Mouse (Mus musculus) midbrain, embryonic 14.5 days (tissue): ENCODE measurements around the gene Rad9b. TPM values are rescaled to one million over a fixed set of nuclear protein-coding genes. Genes with fewer than 3 reads are reported as not detected.

Experiments used
- ATAC-seq: fragments of 200-750 bp; cut with Nextera tagmentation; 2 replicates; pipeline ENCODE4 v1.8.0; 2017; ENCODE audit warnings: moderate number of reproducible peaks, moderate library complexity; ENCODE audit not compliant: low FRiP score, low TSS enrichment
- DNase-seq: peaks from one replicate; pipeline ENCODE4 v3.0.0-alpha.2; 2015
- H3K27ac ChIP-seq: fragments of 300-500 bp; sonication (generic); replicated peaks from 2 replicates; pipeline ENCODE4 v1.5.1; 2014; ENCODE audit warnings: mild to moderate bottlenecking, low read depth, low read length, moderate library complexity
- H3K27me3 ChIP-seq: fragments of 300-500 bp; sonication (generic); 2 replicates; pipeline ENCODE4 v1.6.1; 2014; ENCODE audit warnings: low read length, control low read depth, mixed read lengths; ENCODE audit not compliant: control insufficient read depth, insufficient read depth
- H3K36me3 ChIP-seq: fragments of 300-500 bp; sonication (generic); 2 replicates; pipeline ENCODE4 v1.6.1; 2014; ENCODE audit warnings: low read length, control low read depth; ENCODE audit not compliant: control insufficient read depth, insufficient read depth
- H3K4me1 ChIP-seq: fragments of 300-500 bp; sonication (generic); 2 replicates; pipeline ENCODE4 v1.6.1; 2014; ENCODE audit warnings: mild to moderate bottlenecking, antibody characterized with exemption, low read length, control low read depth; ENCODE audit not compliant: control insufficient read depth, insufficient read depth
- H3K4me2 ChIP-seq: fragments of 300-500 bp; sonication (generic); 2 replicates; pipeline ENCODE4 v1.6.1; 2014; ENCODE audit warnings: mild to moderate bottlenecking, low read length, moderate library complexity
- H3K4me3 ChIP-seq: fragments of 300-500 bp; sonication (generic); replicated peaks from 2 replicates; pipeline ENCODE4 v1.5.1; 2014; ENCODE audit warnings: low read depth, low read length
- H3K9ac ChIP-seq: fragments of 300-500 bp; sonication (generic); replicated peaks from 2 replicates; pipeline ENCODE4 v1.6.1; 2014; ENCODE audit warnings: mild to moderate bottlenecking, low read length, moderate library complexity
- H3K9me3 ChIP-seq: fragments of 300-500 bp; sonication (generic); 2 replicates; pipeline ENCODE4 v1.6.1; 2016; ENCODE audit warnings: low read length, control low read depth, mixed read lengths; ENCODE audit not compliant: control insufficient read depth
- WGBS: fragments of 180-500 bp; shearing (Covaris S2); extraction: QIAGEN DNeasy Blood & Tissue Kit; methylation state at CpG from one replicate; pipeline ENCODE4 v1.1.7; 2014; 5-methylcytosine and 5-hydroxymethylcytosine counted together
- polyA plus RNA-seq: library from polyadenylated mRNA; unstranded; fragments of >200 nt; fragmentation: Nextera tagmentation; extraction: Ambion mirVana; gene quantifications from 2 replicates; pipeline ENCODE4 v1.2.1, GENCODE M21; 2014

Gene Rad9b
- 18.5 and 27.1 TPM in 2 replicates for polyA plus RNA-seq

DNA sequence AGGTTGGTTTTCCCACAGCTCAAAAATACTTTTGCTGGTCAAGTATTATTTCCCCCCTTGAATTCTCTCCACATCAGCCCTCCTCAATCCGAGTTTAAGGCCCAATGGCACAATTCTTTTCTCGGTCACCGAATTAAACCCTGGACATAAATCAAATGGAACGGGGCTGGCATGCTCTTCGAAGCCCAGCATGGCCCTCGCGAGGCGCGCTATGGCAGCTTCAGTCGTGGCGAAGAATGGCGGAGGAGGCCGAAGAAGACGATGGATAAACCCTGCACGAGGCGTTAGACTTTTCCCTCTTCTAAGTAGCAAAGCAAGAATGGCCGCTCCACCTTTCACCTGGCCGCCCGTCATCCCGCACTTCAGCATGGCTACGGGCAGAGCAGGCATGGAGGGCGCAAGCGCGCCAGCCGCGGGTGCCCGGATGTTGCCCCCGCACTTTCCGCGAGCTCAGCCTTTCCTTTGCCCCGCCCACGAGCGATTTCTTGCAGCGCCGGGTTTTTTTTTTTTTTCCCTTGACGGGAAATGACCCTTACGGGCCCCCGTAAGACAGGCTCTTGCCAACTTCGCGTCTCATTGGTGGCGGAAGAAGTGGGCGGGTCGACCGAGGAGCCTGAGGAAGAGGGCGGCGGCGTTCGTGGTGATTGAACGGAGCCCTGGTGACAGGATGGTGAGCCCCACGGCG, at the start of gene Rad9b, which contains the start of gene Vps29:
Rad9b (minus strand) TSS at position 427 of the 685 bp plus-strand sequence.
Vps29 (plus strand) TSS at position 563 of the 685 bp plus-strand sequence.
- WGBS, result 2% methylated on average over 51 of the region's 51 CpGs
- Histone ChIP-seq H3K36me3 (peaks cover 7% of the 10 kb centered on the region; the same call in 1 of the 2 replicates), H3K27me3 (no peaks in the 10 kb centered on the region), H3K4me1 (peaks cover 7% of the 10 kb centered on the region), H3K4me3 (peak within 1 kb of the TSS; percentile 67), H3K4me2 (peak within 1 kb of the TSS; percentile 77), H3K9ac (peak within 1 kb of the TSS; percentile 74), H3K27ac (peak within 1 kb of the TSS; percentile 83), H3K9me3 (no peaks in the 10 kb centered on the region)
- ATAC-seq, result peak; percentile 94
- peak; percentile 100 for DNase-seq

DNA sequence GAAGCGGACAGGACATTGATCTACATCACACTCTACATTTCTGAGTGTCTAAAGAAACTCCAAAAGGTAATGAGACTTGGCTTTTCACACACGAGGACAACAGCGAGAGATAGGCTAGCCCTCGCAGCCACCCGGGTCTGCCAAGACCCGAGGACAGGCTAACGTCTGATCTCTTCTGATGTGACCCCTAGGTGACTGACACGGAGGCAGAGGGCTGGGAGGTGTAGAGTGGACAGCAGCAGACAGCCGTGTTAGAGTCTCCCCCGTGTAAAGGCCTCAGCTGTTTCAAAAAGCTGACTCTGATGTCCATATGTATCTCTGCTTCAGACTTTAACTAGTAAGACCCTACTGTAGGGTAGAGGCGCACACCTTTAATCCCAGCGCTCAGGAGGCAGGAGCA, 49.3 kb upstream of the Rad9b start:
- H3K27ac ChIP-seq, result no peak overlapping the region
- no peak overlapping the region for H3K9ac ChIP-seq
- no peaks in the 10 kb centered on the region for H3K4me1 ChIP-seq
- no peaks in the 10 kb centered on the region for H3K9me3 ChIP-seq
- no peak for DNase-seq
- no peak for ATAC-seq
- no peak overlapping the region for H3K4me3 ChIP-seq
- WGBS, result 97% methylated on average over 12 of the region's 12 CpGs
- peaks cover 86% of the 10 kb centered on the region for H3K36me3 ChIP-seq
- H3K27me3 ChIP-seq, result no peaks in the 10 kb centered on the region
- H3K4me2 ChIP-seq, result no peak overlapping the region

DNA sequence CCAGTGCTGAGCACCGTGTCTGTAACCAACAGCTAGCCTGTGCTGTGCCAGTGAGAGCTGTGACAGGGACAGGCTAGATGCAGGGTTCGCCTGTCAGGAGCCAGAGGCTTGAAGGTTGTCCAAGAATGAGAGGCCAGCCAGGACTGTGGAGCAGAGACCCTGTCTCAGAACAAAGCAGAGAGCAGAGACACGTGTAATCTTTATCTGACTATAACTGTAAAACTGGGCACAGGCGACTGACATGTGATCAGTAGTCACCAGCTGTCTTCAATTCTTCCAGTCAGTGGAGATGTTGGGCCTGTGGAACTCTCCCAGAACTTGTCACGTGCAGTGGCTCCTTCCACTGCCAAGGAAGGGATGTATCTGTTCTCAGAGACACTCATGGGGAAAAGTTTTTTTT, 48.7 kb upstream of the Rad9b start:
- Histone ChIP-seq H3K36me3 (peaks cover 90% of the 10 kb centered on the region), H3K27ac (no peak overlapping the region), H3K9me3 (no peaks in the 10 kb centered on the region), H3K4me1 (no peaks in the 10 kb centered on the region), H3K4me2 (no peak overlapping the region), H3K4me3 (no peak overlapping the region), H3K9ac (no peak overlapping the region), H3K27me3 (no peaks in the 10 kb centered on the region)
- DNase-seq (no peak), ATAC-seq (no peak)
- 92% methylated on average over 5 of the region's 5 CpGs for WGBS

DNA sequence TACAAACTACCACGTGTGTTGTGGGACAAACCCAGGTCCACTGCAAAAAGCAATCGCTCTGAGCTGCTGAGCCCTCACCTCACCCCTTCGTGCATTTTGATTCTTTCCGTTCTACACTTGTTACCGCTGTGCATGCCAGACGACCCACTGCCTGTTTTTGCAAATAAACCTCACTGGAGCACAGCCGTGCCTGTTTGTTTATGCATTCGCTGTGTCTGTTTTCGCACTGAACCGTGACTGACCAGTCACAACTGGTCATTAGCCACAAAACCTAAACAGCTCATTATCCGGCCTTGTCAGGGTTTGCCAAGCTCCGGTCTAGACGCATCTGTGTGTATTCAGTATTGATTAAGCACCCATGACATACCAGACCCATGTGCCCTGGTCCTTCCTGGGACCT, 48.1 kb upstream of the Rad9b start:
- 82% methylated on average over 13 of the region's 13 CpGs for WGBS
- H3K9ac ChIP-seq, result no peak overlapping the region
- H3K27me3 ChIP-seq, result no peaks in the 10 kb centered on the region
- H3K27ac ChIP-seq, result no peak overlapping the region
- ATAC-seq (no peak), DNase-seq (no peak)
- H3K4me1 ChIP-seq, result no peaks in the 10 kb centered on the region
- peaks cover 92% of the 10 kb centered on the region for H3K36me3 ChIP-seq
- no peak overlapping the region for H3K4me2 ChIP-seq
- H3K9me3 ChIP-seq, result no peaks in the 10 kb centered on the region
- H3K4me3 ChIP-seq, result no peak overlapping the region

DNA sequence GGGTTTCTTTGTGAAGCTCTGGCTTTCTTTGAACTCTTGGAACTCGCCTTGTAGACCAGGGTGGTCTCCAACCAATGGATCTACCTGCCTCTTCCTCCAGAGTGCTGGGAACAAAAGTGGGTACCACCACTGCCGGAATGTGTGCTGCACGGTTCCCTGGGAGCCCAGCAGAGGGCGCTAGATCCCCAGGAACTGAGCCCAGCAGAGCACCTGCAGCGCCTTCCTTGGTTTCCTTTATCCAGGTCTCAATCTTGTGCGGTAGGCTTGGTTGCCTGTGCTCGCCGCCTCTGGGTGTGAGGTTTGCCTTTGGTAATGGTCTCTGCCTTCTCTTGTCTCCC, 47.2 kb upstream of the Rad9b start:
- Histone ChIP-seq H3K9me3 (no peaks in the 10 kb centered on the region), H3K9ac (no peak overlapping the region), H3K27ac (no peak overlapping the region), H3K4me3 (no peak overlapping the region), H3K4me1 (no peaks in the 10 kb centered on the region), H3K36me3 (peaks cover 91% of the 10 kb centered on the region), H3K27me3 (no peaks in the 10 kb centered on the region), H3K4me2 (no peak overlapping the region)
- no peak for ATAC-seq
- WGBS, result 15% methylated on average over 8 of the region's 8 CpGs
- DNase-seq, result peak; percentile 79

DNA sequence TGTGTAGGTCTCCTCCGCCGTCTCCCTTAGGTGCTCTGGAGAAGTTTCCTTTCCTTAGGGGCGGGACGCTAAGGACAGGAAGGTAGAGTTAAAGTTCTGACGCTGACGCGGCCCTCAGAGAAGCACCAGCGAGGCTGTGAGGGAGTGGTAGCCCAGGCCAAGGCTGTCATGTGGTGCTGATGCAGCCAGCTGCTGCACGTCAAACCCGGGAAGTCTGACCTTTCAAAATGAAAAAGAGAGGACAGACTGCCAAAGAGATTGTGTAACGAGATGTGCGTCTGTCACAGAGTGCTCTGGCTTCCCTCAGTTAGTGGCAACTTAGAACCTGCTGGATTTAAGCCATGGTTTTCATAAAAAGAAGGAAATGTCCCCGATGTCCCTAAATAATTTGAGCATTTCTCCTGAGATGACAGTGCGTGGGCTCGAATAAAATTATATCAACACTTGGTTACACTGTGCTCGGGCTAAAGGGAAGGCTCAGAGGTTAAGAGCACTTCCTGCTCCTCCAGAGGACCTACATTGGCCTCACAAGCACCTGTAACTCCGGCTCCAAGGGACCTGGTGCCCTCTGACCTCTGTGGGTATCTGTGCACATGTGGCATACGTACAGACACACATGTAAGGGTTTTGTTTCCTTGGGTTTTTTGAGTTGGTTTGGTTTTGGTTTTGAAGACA, 46.7 kb upstream of the Rad9b start:
- Histone ChIP-seq H3K36me3 (peaks cover 86% of the 10 kb centered on the region), H3K9ac (no peak overlapping the region), H3K9me3 (no peaks in the 10 kb centered on the region), H3K27me3 (no peaks in the 10 kb centered on the region), H3K4me2 (no peak overlapping the region), H3K4me3 (no peak overlapping the region), H3K27ac (no peak overlapping the region), H3K4me1 (no peaks in the 10 kb centered on the region)
- DNase-seq, result no peak
- 88% methylated on average over 18 of the region's 18 CpGs for WGBS
- ATAC-seq, result no peak

DNA sequence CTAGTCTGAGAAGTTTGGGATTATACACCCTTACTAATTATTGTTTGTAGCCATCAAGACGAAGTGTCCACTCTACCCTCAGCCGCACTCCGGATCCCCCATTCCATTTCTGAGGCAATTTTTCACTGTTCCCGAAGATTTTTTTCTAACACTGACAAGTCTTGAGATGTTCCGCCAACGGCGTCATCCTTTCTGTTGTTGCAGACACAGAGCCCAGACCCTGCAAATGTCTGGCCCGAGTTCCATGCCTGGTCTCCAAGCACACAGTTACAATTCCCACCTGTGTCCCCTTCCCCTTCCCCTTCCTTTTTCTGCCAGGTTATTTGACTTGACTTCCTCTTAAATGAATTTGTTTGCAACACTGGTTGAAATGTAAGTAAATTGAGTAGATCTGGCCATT, 45.8 kb upstream of the Rad9b start:
- no peak overlapping the region for H3K4me3 ChIP-seq
- no peak for ATAC-seq
- H3K9me3 ChIP-seq, result no peaks in the 10 kb centered on the region
- no peak for DNase-seq
- no peak overlapping the region for H3K27ac ChIP-seq
- H3K9ac ChIP-seq, result no peak overlapping the region
- H3K4me2 ChIP-seq, result no peak overlapping the region
- H3K4me1 ChIP-seq, result no peaks in the 10 kb centered on the region
- H3K27me3 ChIP-seq, result no peaks in the 10 kb centered on the region
- H3K36me3 ChIP-seq, result peaks cover 77% of the 10 kb centered on the region
- 95% methylated on average over 8 of the region's 8 CpGs for WGBS

DNA sequence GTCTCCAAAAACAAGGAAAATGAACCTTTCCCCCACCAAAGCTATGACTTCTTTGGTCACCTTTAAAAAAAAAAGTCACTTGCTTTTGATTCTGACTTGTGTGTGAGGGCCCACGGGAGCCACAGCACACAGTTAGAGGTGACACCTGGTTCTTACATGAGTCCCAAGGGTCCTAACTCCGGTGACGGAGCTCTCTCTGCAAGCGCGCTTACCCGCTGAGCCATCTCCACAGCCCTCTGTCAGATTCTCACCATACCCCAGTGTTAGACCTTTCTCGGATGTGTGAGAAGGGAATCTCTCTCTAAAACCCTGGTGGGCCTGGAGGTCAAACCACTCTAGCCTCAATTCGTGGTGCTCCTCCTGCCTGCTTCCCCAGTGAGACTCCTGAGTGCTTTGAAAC, 43.5 kb upstream of the Rad9b start:
- Histone ChIP-seq H3K4me3 (no peak overlapping the region), H3K27ac (no peak overlapping the region), H3K4me2 (no peak overlapping the region), H3K9me3 (no peaks in the 10 kb centered on the region), H3K4me1 (peaks cover 4% of the 10 kb centered on the region; the same call in 1 of the 2 replicates), H3K9ac (no peak overlapping the region), H3K27me3 (no peaks in the 10 kb centered on the region), H3K36me3 (peaks cover 53% of the 10 kb centered on the region)
- 94% methylated on average over 8 of the region's 8 CpGs for WGBS
- no peak for ATAC-seq
- DNase-seq, result no peak

DNA sequence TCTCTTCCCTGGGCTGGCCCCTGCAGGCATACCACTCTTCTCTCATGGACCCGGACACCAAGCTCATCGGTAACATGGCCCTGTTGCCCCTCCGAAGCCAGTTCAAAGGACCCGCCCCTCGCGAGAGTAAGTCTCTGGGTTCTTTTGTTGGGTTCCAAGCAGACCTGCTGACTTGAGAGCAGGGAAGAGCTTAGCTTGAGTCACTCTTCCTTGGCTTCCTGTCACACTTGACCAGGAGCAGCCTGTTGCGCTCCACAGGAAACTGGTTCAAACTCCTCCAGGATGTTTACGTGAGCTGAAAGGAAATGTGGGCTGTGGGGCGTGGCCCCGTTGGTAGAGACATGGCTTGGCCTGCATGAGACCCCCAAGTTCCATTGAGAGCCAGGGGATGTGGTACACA, 42.8 kb upstream of the Rad9b start:
- H3K4me1 ChIP-seq, result peaks cover 6% of the 10 kb centered on the region; the same call in 1 of the 2 replicates
- H3K9me3 ChIP-seq, result no peaks in the 10 kb centered on the region
- DNase-seq (no peak), ATAC-seq (no peak)
- no peak overlapping the region for H3K9ac ChIP-seq
- peaks cover 46% of the 10 kb centered on the region for H3K36me3 ChIP-seq
- H3K4me3 ChIP-seq, result no peak overlapping the region
- no peaks in the 10 kb centered on the region for H3K27me3 ChIP-seq
- H3K27ac ChIP-seq, result no peak overlapping the region
- H3K4me2 ChIP-seq, result no peak overlapping the region
- WGBS, result 90% methylated on average over 10 of the region's 10 CpGs
